Mouse (Mus musculus): Measurements from ENCODE around the gene Cd40lg. TPM values are rescaled to one million over a fixed set of nuclear protein-coding genes. Genes with fewer than 3 reads are reported as not detected.

Cd40lg gene
- polyA plus RNA-seq (2012; rRNA removed), result not detected in 2 replicates

DNA sequence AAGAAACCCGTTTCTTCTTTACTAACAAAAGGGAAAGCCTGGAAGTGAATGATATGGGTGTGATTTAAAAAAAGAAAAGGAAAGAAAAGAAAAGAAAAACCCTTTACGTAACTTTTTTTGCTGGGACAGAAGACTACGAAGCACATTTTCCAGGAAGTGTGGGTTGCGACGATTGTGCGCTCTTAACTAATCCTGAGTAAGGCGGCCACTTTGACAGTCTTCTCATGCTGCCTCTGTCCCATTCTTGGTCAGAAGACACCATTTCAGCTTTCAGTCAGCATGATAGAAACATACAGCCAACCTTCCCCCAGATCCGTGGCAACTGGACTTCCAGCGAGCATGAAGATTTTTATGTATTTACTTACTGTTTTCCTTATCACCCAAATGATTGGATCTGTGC, at the start of gene Cd40lg:
Cd40lg (plus strand) TSS at position 268 of the 400 bp plus-strand sequence.

Other genes with a start within 250 kb of the Cd40lg start
- gene Brs3, start 169.1 kb upstream of the Cd40lg start, polyA plus RNA-seq (2012; rRNA removed), result not detected in 2 replicates
- 8.5 and 9.2 TPM in 2 replicates for gene Htatsf1, start 158.6 kb upstream of the Cd40lg start, polyA plus RNA-seq (2012; rRNA removed)
- gene Vgll1, start 124.0 kb upstream of the Cd40lg start, polyA plus RNA-seq (2012; rRNA removed), result not detected in 2 replicates
- 9.1 and 9.2 TPM in 2 replicates for gene Arhgef6, start 126.6 kb downstream of the Cd40lg start, polyA plus RNA-seq (2012; rRNA removed)
- 21.6 and 25.7 TPM in 2 replicates for gene Rbmx, start 180.9 kb downstream of the Cd40lg start, polyA plus RNA-seq (2012; rRNA removed)
- not detected in 2 replicates for gene Gm364, start 197.0 kb downstream of the Cd40lg start, polyA plus RNA-seq (2012; rRNA removed)